Mouse (Mus musculus): ENCODE data around the gene Vangl1. TPM values are rescaled to one million over a fixed set of nuclear protein-coding genes. Genes with fewer than 3 reads are reported as not detected.

The Vangl1 gene
- total and polyA plus RNA-seq, 2 experiments from 2014 or later: 7.1 to 16.8 TPM

GRCm38 (mm10) chr3:102196166-102196565 lies 8.3 kb downstream of the Vangl1 start:
- no peak overlapping the region for H3K4me3 ChIP-seq (ENCODE audit: low read depth, low read length)
- no peaks in the 10 kb centered on the region for H3K9me3 ChIP-seq (ENCODE audit: low read length)
- H3K9ac ChIP-seq (replicated peaks; ENCODE audit: low read length, poor library complexity, severe bottlenecking): no peak overlapping the region
- TF ChIP-seq CTCF (IDR thresholded peaks at IDR 0.05): no peak
- DNase-seq (ENCODE audit: low spot score) (no peak), ATAC-seq (ENCODE audit: low FRiP score) (no peak)
- H3K4me2 ChIP-seq (ENCODE audit: low read depth, low read length, poor library complexity, severe bottlenecking): no peak overlapping the region
- WGBS: 92% methylated on average over 9 of the region's 9 CpGs
- peaks cover 14% of the 10 kb centered on the region for H3K4me1 ChIP-seq (ENCODE audit: insufficient read depth, low read length)
- no peaks in the 10 kb centered on the region; the same call in 1 of the 2 replicates for H3K27me3 ChIP-seq (ENCODE audit: insufficient read depth, low read length)
- no peak overlapping the region for H3K27ac ChIP-seq (ENCODE audit: low read depth, low read length)
- H3K36me3 ChIP-seq (ENCODE audit: insufficient read depth, low read length): no peaks in the 10 kb centered on the region

GRCm38 (mm10) chr3:102195762-102196161 lies 8.7 kb downstream of the Vangl1 start:
- Histone ChIP-seq H3K36me3 (ENCODE audit: insufficient read depth, low read length) (no peaks in the 10 kb centered on the region), H3K27ac (ENCODE audit: low read depth, low read length) (no peak overlapping the region), H3K9ac (replicated peaks; ENCODE audit: low read length, poor library complexity, severe bottlenecking) (no peak overlapping the region), H3K9me3 (ENCODE audit: low read length) (no peaks in the 10 kb centered on the region), H3K4me2 (ENCODE audit: low read depth, low read length, poor library complexity, severe bottlenecking) (no peak overlapping the region), H3K4me3 (ENCODE audit: low read depth, low read length) (no peak overlapping the region), H3K4me1 (ENCODE audit: insufficient read depth, low read length) (peaks cover 14% of the 10 kb centered on the region), H3K27me3 (ENCODE audit: insufficient read depth, low read length) (no peaks in the 10 kb centered on the region; the same call in 1 of the 2 replicates)
- 58% methylated on average over 2 of the region's 2 CpGs for WGBS
- no peak for TF ChIP-seq CTCF (IDR thresholded peaks at IDR 0.05)
- ATAC-seq (ENCODE audit: low FRiP score) (no peak), DNase-seq (ENCODE audit: low spot score) (no peak)

GRCm38 (mm10) chr3:102194291-102195051 lies 10.0 kb downstream of the Vangl1 start:
- 10% methylated on average over 11 of the region's 11 CpGs for WGBS
- Histone ChIP-seq H3K27ac (ENCODE audit: low read depth, low read length) (0 out of 2 replicates have a peak overlapping the region, but pooled peaks have one; percentile 34), H3K4me2 (ENCODE audit: low read depth, low read length, poor library complexity, severe bottlenecking) (peak overlapping the region; percentile 7; the same call in 1 of the 2 replicates), H3K27me3 (ENCODE audit: insufficient read depth, low read length) (no peaks in the 10 kb centered on the region; the same call in 1 of the 2 replicates), H3K36me3 (ENCODE audit: insufficient read depth, low read length) (no peaks in the 10 kb centered on the region), H3K9ac (replicated peaks; ENCODE audit: low read length, poor library complexity, severe bottlenecking) (0 out of 2 replicates have a peak overlapping the region, but pooled peaks have one; percentile 8), H3K9me3 (ENCODE audit: low read length) (no peaks in the 10 kb centered on the region), H3K4me1 (ENCODE audit: insufficient read depth, low read length) (peaks cover 14% of the 10 kb centered on the region), H3K4me3 (ENCODE audit: low read depth, low read length) (no peak overlapping the region)
- peak; percentile 47 for TF ChIP-seq CTCF (IDR thresholded peaks at IDR 0.05)
- DNase-seq (ENCODE audit: low spot score) (peak; percentile 64), ATAC-seq (ENCODE audit: low FRiP score) (peak; percentile 64; the same call in 1 of the 2 replicates)

- ATAC-seq (ENCODE audit: low FRiP score) (no peak), DNase-seq (ENCODE audit: low spot score) (peak; percentile 46)
- Histone ChIP-seq H3K9me3 (ENCODE audit: low read length) (no peaks in the 10 kb centered on the region), H3K27ac (ENCODE audit: low read depth, low read length) (0 out of 2 replicates have a peak overlapping the region, but pooled peaks have one; percentile 34), H3K4me3 (ENCODE audit: low read depth, low read length) (no peak overlapping the region), H3K4me2 (ENCODE audit: low read depth, low read length, poor library complexity, severe bottlenecking) (peak overlapping the region; percentile 15; the same call in 1 of the 2 replicates), H3K9ac (replicated peaks; ENCODE audit: low read length, poor library complexity, severe bottlenecking) (0 out of 2 replicates have a peak overlapping the region, but pooled peaks have one; percentile 8), H3K27me3 (ENCODE audit: insufficient read depth, low read length) (no peaks in the 10 kb centered on the region; the same call in 1 of the 2 replicates), H3K4me1 (ENCODE audit: insufficient read depth, low read length) (peaks cover 14% of the 10 kb centered on the region), H3K36me3 (ENCODE audit: insufficient read depth, low read length) (no peaks in the 10 kb centered on the region)
- no peak for TF ChIP-seq CTCF (IDR thresholded peaks at IDR 0.05)
- WGBS: 9% methylated on average over 20 of the region's 20 CpGs
Observed at GRCm38 (mm10) chr3:102193488-102194290, 10.8 kb downstream of the Vangl1 start.

- ATAC-seq (ENCODE audit: low FRiP score) (no peak), DNase-seq (ENCODE audit: low spot score) (no peak)
- no peaks in the 10 kb centered on the region; the same call in 1 of the 2 replicates for H3K27me3 ChIP-seq (ENCODE audit: insufficient read depth, low read length)
- WGBS: 62% methylated on average over 2 of the region's 2 CpGs
- H3K4me2 ChIP-seq (ENCODE audit: low read depth, low read length, poor library complexity, severe bottlenecking): no peak overlapping the region
- H3K4me1 ChIP-seq (ENCODE audit: insufficient read depth, low read length): peaks cover 14% of the 10 kb centered on the region
- H3K27ac ChIP-seq (ENCODE audit: low read depth, low read length): no peak overlapping the region
- no peaks in the 10 kb centered on the region for H3K36me3 ChIP-seq (ENCODE audit: insufficient read depth, low read length)
- no peak overlapping the region for H3K9ac ChIP-seq (replicated peaks; ENCODE audit: low read length, poor library complexity, severe bottlenecking)
- no peak for TF ChIP-seq CTCF (IDR thresholded peaks at IDR 0.05)
- H3K4me3 ChIP-seq (ENCODE audit: low read depth, low read length): no peak overlapping the region
- no peaks in the 10 kb centered on the region for H3K9me3 ChIP-seq (ENCODE audit: low read length)
Observed at GRCm38 (mm10) chr3:102192621-102193020, 11.9 kb downstream of the Vangl1 start.

All from midbrain, postnatal 0 days (tissue).